Mouse (Mus musculus) gastrocnemius, postnatal 36 days (tissue): Measurements from ENCODE around the gene Rubcn. TPM values are rescaled to one million over a fixed set of nuclear protein-coding genes. Genes with fewer than 3 reads are reported as not detected.
A peak's percentile ranks its signal among the peaks of the same experiment; 100 is the strongest.
"Not testable (repeated sequence)": the region's sequence is repeated elsewhere in the genome, so short reads cannot be mapped to it uniquely, and the experiment has no call there.

Source experiments
- DNase-seq, 2 experiments: peaks; one replicate each; pipeline ENCODE4 v3.0.0; 2022
- intact Hi-C: fragments of 180-260 bp; cut with DNase I; formaldehyde crosslinking; loops from one replicate; pipeline ENCODE4 v1.15.1; 2025
- long read RNA-seq, 2 experiments: library from polyadenylated mRNA; stranded (forward); transcript quantifications; one replicate each; pipeline ENCODE4 v2.0.0; 2021
- total RNA-seq, 2 experiments: library from RNA; stranded (reverse); gene quantifications; 2 replicates each; pipeline ENCODE4 v1.2.3; 2021

Rubcn gene
- 10 to 100 TPM; 23.9 to 25.4 TPM for total RNA-seq
- long read RNA-seq, experiment 1, partial matches to known transcripts: 1 of 12 reads
- long read RNA-seq, experiment 1, other reads (novel, unspliced or antisense): 11 of 12 reads
- long read RNA-seq, experiment 2, partial matches to known transcripts: 0 of 13 reads
- long read RNA-seq, experiment 2, other reads (novel, unspliced or antisense): 13 of 13 reads

DNA sequence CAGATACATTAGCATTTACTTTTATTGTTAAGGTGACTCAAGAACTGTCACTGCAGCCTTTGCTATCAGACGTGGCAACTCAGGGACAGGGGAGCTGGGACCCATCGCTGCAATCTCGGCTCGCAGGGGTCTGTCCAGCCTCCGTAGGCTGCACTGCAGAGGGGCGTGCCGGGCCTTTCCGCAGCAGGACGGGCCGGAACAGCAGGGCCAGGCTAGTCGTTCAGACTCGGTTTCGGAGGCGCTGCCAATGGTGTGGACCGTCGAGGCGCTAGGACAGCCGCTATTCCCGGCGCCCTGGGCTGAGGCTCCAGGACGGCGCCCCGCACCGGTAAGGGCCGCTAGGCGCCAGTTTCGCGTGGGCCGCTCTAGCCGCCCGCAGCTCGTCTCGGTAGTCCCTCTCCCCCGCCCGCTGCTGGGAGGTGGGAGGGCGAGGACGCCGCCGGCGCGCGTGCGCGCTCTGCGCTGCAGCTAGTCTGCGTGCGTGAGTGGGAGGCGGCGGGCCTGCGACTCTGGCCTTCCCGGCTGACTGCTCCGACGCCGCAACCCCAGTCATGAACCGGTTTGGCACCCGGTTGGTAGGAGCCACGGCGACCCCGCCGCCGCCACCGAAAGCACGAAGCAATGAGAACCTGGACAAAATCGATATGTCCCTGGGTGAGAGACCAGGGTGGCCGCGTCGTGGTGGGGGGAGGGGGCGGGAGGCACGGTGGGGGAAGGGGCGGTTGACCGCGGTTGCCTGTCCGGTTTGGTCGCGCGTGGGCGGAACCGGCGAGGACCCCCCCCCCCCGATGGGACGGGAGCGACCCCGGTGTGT is at the start of gene Rubcn, which contains the start of gene Fyttd1:
Rubcn (minus strand) TSS at position 424 of the 814 bp plus-strand sequence.
Fyttd1 (plus strand) TSS at position 158 of the 814 bp plus-strand sequence.
- peak; percentile 93 to 95 for DNase-seq
- intact Hi-C loops: loop anchor here (5.0 kb wide), 1 partner anchor 65 kb away; the partner anchor contains the start of gene Smbd1

DNA sequence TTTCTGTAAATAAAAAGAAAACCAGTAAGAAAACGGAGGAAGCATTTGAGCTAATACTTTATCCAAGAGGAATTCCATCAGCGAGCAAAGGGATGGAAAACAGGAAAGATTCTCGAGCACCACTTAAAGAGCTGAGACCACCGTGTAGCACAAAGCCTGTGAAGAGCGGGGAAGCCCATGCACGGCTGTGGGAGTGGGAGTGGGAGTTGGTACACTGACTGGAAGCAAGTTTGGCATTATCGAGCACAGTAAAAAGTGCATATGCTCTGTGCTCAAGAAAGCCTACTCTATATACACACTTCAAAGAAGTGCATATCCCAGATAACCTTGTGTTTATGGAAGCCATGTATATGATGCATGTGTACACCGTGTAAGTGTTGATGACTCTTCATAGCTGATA is 49.5 kb upstream of the Rubcn start:
- intact Hi-C loops: no loop called here
- DNase-seq: no peak

DNA sequence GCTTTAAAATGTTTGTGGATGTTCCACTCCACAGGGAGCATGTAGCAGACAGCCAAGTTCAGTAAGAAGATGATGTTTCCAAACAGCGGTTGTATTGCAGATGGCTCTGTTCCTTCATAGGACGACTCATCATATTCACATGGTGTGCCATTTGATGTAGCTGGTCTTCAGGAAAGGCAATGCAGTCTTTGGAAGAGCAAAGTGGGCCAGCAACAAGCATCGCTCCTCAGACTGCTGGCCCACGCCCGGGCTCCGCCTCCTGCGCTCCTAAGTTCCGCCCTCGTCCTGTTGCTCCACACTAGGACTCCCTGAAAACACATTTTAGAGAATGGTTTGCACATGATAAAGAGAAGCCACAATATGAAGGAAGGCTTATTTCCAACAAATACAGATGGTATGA is 49.1 kb upstream of the Rubcn start:
- DNase-seq, intact Hi-C loops: not testable (repeated sequence)

DNA sequence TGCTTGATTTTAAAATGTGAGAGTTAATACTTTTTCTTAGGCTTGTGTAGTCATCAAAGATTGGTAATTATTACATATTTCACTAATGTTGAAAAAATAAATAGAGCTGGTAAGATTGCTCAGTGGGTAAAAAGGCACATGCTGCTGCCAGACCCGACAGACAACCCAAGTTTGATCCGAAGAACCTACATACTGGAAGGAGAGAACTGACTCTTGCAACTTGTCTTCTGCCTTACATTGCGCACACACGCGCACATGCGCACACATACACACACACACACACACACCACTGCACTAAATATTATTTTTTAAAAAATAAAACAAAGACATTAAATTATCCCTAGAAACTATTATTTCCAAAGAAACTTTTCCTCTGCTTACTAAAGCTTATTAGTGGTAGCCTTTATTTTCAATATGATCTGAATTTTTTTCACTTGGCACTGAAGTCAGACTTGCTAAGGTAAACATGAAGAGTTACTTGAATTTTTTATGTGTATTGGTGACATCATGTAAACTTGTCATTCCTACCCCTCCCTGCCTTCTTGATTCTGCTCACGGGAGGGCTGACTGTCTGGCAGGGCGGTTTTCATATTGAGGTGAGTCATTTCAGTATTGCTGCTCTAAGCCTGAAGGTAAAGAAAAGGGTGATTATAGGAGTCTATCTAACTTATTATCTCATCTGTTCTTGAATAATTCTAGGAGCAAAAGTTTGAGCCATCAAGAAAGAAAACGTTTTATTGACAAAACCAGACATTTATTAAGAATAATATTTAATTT is 37.9 kb upstream of the Rubcn start:
- no peak for DNase-seq
- intact Hi-C loops: loop anchor here (5.0 kb wide), 1 partner anchor 97 kb away; no protein-coding TSS in a partner anchor

DNA sequence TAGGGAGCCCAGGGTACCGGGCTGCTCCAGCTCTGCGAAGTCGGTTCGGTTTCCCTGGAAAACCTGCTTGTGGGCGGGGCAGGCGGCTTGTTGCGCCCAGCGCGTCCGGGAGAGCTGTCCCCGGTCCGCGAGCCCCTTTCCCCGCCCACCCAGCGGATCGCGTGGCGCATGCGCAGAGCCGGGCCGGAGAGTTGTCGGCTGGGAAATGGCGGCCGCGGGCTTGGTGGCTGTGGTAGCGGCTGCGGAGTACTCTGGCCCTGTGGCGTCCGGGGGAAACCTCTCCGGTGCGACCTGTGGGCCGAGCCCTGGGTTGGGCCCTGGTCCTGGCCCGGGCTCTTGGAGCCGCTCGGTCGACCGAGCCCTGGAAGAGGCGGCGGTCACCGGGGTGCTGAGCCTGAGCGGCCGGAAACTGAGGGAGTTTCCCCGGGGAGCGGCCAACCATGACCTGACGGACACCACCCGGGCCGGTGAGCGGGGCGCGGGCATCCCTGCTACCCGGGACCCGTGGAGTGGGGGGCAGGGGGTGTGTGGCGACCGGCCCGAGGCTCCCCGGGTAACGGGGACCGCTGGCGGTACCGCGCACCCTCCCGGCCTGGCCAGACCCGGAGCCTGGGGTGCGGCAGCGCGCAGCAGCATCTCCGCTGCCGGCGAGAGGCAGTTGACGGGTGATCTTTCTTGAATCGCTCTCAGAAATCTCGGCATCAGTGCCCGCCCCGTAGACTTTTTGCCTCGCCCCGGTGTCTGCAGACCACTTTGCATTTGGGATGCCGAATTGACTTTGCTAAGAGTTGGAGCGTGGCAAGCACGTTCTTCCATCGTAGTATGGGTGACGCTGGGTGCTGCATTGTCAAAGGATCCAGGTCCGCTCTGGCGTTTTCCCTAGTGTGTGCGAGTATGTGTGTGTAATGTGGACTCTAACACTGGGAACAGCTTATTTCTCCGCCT is 36.6 kb upstream of the Rubcn start, which contains the start of gene Lrch3:
Lrch3 (plus strand) TSS at position 164 of the 945 bp plus-strand sequence.
- DNase-seq: peak; percentile 95 to 96
- intact Hi-C loops: loop anchor here (5.0 kb wide), 1 partner anchor 43 kb away; no protein-coding TSS in a partner anchor

DNA sequence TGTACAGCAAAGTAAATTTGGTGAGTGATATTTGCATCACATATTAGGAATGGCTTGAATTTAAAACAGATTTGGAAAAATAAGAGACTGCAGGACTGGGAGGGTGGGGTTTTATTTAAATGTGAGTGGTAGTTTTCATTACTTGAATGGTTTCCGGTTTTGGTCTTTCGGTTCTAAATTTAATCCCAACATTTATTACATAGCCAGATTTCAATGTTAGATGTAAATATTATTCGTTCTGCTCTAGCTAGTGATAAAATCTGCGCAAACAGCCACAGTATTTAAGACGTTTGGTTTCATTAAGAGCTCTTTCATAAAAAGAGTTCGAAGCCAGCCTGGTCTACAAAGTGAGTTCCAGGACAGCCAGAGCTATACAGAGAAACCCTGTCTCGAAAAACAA is 35.6 kb upstream of the Rubcn start:
- intact Hi-C loops: loop anchor here (5.0 kb wide), 1 partner anchor 44 kb away; no protein-coding TSS in a partner anchor
- no peak for DNase-seq

DNA sequence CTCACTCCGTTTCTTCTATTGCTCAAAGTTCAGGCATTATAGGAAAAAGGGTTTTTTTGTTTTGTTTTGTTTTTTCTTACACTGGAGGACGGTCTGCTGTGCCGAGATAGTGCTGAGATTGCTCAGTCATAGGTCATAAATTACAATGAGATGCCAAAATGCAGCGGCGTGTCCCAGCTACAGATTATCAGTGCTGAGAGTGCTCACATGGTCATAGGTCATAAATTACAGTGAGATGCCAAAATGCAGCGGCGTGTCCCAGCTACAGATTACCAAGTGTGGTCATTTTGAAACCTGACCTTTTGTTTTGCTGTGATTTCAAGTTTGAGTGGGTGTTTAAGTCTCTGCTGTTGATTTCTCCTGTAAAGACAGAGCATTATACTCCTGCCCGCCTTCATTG is 29.2 kb upstream of the Rubcn start:
- no peak for DNase-seq
- intact Hi-C loops: no loop called here

DNA sequence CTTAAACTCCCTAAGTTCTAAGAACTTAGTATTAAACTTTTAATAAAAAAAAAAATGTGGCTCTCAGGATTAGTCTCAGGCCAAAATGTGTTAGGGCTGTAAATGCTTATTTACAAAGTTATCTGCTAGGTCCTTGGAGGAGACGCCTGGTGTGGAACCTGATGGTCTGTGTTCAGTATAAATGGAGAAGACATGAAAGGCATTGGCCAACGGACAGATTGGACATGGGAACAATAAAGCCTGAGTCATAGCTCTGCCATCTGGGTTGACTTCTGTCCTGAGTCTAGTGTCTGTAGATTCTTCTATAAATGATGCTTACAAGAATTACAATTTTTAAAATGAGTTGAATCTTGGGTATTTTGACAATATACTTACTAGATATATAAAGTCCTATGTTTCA is 28.6 kb upstream of the Rubcn start:
- DNase-seq: no peak
- intact Hi-C loops: no loop called here

DNA sequence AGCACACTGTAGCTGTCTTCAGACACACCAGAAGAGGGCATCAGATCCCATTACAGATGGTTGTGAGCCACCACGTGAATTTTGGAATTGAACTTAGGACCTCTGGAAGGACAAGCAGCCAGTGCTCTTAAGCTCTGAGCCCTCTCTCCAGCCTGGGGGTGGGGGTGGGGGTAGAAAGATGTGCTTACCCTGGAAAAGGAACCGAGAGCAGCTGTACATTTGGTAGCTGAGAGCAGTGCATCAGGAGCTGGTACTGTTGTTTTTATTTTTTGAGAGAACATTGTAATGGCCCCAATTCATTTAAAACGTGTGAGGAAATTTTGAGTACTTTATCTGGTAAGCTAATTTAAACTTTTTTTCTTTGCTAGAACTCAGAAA is 24.5 kb upstream of the Rubcn start:
- intact Hi-C loops: no loop called here
- DNase-seq: no peak

DNA sequence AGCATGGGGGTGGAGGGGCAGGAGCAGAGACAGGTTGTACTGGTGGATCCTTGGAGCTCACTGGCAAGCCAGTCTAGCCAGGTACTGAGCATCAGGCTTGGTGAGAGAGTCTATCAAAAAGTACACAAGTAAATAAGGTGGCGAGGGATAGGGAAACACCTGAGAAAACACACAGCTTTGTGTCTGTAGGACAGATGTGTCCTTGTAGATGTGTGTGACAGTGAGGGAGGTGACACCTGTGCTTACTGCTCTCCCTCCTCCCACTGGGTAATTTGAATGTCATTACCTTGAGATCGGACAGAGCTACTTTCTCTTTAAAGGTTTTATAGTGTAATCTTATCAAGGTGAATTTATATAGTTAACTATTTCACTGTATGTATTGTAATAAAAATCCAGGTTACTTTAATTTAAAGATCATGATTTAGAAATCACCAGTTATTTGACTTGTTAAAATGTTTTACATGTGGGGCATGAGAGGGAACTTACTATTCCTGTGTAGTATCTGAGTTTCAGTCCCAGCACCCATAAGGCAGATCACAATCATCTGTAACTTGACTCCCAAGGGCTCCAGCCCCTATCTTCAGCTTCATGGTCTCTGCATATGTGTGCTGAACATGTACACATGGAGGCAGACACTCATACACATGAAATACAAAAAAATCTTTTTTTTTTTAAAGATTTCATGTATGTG is 23.9 kb upstream of the Rubcn start:
- intact Hi-C loops: no loop called here
- DNase-seq: no peak

DNA sequence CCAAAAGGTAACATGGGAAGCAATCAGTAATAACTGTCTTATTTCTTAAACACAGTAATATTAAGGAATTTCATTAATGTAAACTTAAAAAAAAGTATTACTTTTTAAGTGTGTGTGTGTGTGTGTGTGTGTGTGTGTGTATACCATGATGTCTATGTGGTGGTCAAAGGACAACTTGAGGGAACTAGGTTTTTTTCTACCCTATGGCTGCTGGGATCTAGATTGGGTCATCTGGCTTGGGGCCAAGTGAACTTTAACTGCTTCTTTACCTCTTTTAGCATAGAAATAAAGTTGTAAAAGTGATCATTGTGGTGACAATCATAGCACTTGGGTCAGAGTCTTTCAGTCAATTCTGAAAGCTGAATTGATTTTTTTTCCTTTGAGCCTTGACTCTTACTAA is 18.6 kb upstream of the Rubcn start:
- intact Hi-C loops: no loop called here
- DNase-seq: no peak

DNA sequence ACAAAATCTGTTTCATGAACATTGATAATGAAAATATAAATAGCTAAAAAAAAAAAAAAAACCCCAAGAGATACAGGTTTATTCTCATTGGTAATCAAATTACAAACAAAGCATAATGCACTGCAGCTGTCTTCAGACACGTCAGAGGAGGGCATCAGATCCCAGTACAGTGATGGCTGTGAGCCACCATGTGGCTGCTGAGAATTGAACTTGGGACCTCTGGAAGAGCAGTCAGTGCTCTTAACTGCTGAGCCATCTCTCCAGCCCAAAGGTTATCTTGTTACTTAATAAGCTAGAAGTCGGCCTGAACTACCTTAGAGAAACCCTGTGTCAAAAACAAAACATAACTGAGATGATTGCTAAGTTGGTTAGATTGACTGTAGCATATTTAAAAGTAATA is 12.3 kb upstream of the Rubcn start:
- DNase-seq: no peak
- intact Hi-C loops: no loop called here

DNA sequence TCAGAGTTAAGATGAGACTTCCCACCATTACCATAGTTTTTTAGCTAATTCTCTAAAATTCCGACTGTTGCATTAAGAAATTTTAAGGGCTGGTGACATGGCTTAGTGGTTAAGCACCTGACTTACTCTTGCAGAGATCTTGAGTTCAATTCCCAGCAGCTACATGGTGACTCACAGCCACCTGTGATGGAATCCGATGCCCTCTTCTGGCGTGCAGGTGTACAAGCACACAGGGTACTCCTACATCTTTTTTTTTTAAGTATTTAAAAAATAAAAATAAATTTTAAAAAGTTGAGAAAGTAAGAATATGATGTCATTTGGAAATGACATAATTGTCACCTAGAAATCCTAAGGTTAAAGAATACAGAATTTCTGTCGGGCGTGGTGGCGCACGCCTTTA is 10.4 kb upstream of the Rubcn start:
- no peak for DNase-seq
- intact Hi-C loops: no loop called here

DNA sequence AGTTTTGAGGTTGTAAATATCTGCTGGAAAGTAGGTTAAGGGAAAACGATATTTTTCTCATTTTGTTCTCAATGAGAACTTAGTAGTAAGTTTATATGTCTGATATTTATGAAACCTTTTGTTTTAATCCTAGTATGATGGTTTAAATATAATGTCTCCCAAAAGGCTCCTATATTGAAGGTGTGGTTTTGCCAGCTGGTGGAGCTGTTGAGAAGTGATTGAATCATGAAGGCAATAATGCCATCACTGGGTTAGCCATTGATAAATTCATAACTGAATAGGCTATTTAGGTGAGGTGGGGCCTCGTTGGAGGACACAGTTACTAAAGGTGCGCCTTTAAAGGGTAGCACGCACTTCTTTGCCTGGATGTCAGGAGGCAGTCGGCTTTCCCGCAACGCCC is 4.0 kb upstream of the Rubcn start:
- intact Hi-C loops: no loop called here
- no peak for DNase-seq

DNA sequence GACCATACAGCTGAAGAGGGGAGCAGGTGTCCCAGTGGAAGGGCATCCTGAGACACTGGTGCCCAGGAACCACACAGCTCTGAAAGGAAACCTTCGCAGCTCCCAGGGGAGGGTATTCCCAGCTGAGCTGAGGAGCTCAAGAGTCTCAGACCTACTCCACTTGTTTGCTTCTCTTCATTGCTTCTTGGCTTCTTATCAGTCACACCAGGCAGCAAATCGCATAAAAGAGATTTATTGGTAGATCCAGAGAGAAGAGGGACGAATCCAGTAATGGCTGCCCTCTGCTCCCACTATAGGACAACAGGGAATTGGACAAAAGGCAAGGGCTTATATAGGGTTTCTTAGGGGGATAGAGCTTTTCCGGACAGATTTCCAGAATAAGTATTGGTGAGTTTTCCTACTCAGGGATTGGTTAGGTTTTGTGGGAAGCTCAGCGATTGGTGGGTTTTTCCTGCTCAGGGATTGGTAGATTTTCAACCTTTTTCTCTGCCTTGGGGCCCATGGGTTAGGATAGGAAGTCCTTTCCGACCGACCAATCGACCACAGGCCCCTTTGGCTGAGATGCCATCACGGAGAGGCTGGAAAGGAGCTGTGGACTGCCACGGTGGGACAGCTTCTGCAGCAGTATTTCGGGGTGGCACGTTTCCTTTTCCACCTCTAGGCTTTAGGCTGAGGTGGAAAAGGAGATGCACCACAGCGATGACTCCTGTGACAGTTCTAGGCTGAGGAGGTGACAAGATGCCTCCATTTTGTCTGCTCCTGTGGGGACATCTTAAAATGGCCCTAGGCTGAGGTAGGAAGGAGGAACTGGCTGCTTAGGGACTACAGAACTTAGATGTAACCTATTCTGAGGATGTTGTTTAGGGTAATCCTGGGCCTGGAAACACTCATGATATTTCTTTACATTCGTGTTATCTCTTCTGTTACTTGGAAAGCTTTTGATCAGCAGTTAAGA is 1.7 kb upstream of the Rubcn start:
- no peak for DNase-seq
- intact Hi-C loops: loop anchor here (5.0 kb wide), 1 partner anchor 67 kb away; the partner anchor contains the start of gene Smbd1

DNA sequence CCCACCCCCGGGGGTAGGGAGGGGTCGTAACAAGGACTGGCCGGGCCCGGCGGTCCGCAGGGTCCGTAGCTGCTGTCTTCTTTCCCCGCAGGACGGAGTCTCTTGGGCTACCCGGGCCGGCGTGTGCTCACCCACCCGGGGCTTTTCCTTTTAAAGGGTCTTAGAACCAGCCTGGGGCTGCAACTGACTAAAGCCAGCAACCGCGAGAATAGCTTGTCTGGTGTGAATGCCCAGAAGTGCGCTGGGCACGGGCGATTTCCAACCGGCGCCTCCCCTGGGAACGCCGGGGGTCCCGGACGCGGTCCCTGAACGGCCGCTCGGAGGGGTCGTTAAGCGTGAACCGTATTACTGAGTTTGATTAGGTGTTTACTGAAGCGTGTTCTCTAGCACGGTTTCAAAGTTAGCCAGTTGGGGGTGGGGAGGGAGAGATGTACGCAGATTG is 612 bp upstream of the Rubcn start:
- intact Hi-C loops: loop anchor here (5.0 kb wide), 1 partner anchor 66 kb away; the partner anchor contains the start of gene Smbd1
- no peak for DNase-seq

DNA sequence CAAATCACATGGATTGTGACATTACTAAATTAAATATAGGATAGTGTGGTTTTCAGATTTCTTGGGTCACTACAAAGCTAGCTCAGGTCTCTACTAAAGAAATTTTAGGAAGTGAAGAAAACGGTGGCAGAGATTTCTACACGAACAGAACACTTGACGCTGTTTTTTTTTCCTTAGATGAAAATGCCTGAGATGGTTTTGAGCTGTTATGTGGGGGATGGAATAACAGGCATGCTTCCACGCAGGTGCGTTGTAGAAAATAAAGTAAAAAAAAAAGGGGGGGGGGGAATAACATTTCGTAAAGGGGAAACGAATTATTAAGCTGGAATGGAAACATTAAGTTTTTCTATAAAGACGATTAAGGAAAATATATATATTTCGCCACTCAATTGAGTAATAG is 735 bp downstream of the Rubcn start:
- no peak for DNase-seq
- intact Hi-C loops: loop anchor here (5.0 kb wide), 1 partner anchor 65 kb away; the partner anchor contains the start of gene Smbd1

DNA sequence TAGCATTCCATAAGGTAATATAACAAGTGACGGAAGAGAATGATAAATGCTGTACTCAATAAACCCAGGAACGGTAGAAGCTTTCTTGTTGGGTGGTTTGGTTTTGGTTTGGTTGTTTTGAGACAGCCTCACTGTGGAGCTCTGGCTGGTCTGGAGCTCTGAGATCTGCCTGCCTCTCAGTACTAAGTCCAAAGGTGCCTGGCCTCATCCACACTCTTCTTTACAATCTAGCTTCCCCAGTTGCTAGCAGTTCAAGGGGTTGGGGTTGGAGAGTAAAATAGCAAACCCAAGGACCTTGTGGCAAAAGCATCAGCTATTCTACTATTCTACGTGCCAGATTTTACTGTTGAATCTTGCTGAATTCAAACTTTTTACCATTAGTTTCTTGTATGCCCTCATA is 1.7 kb downstream of the Rubcn start:
- intact Hi-C loops: loop anchor here (5.0 kb wide), 1 partner anchor 64 kb away; the partner anchor contains the start of gene Smbd1
- DNase-seq: no peak
